Comparison of ENCODE assay signal across 8 mouse cellular contexts in genomic region chr8:109705320-109706075, GRCm38 (mm10). TPM values are rescaled to one million over a fixed set of nuclear protein-coding genes. Genes with fewer than 3 reads are reported as not detected.
DNase-seq lines count a peak whose midpoint lies in the region; ATAC-seq lines count a peak whose summit lies in the region.

TSS of gene Zfp821 (plus strand) at chr8:109705546.

- H3K27me3 ChIP-seq in heart, embryonic 14.5 days (ENCODE audit: control insufficient read depth, insufficient read depth, low read length): no peaks in the 10 kb centered on the region
- peaks cover 19% of the 10 kb centered on the region for H3K27me3 ChIP-seq in liver, embryonic 13.5 days
- no peaks in the 10 kb centered on the region for H3K27me3 ChIP-seq in stomach, embryonic 16.5 days (ENCODE audit: control insufficient read depth, insufficient read depth, low read length)

- H3K9me3 ChIP-seq in heart, embryonic 14.5 days (ENCODE audit: control insufficient read depth, low read length): no peaks in the 10 kb centered on the region
- H3K9me3 ChIP-seq in liver, embryonic 13.5 days (replicated peaks): no peaks in the 10 kb centered on the region
- H3K9me3 ChIP-seq in stomach, embryonic 16.5 days (replicated peaks; ENCODE audit: control insufficient read depth, low read length): no peaks in the 10 kb centered on the region

- H3K9ac ChIP-seq in heart, embryonic 14.5 days (ENCODE audit: low read length): peak within 1 kb of the TSS; percentile 100
- peak within 1 kb of the TSS; percentile 97 for H3K9ac ChIP-seq in liver, embryonic 13.5 days
- H3K9ac ChIP-seq in stomach, embryonic 16.5 days (ENCODE audit: low read length): peak within 1 kb of the TSS; percentile 100

- H3K27ac ChIP-seq in heart, embryonic 14.5 days (replicated peaks in 1 of 2; ENCODE audit: control insufficient read depth in 1 of 2, insufficient read depth in 1 of 2, low read depth in 2 of 2, low read length in 2 of 2): peak within 1 kb of the TSS; percentile 81 to 96
- peak within 1 kb of the TSS; percentile 91 for H3K27ac ChIP-seq in liver, embryonic 13.5 days
- peak within 1 kb of the TSS; percentile 97 for H3K27ac ChIP-seq in stomach, embryonic 16.5 days (ENCODE audit: low read length)

- WGBS in heart, embryonic 14.5 days: 0% methylated on average over 88 of the region's 100 CpGs
- WGBS in liver, embryonic 13.5 days (ENCODE audit: insufficient replicate concordance): under 1% methylated on average over 76 of the region's 100 CpGs
- WGBS in stomach, embryonic 16.5 days: under 1% methylated on average over 92 of the region's 100 CpGs

- peak within 1 kb of the TSS; percentile 93 for H3K4me2 ChIP-seq in heart, embryonic 14.5 days (ENCODE audit: low read length)
- peak within 1 kb of the TSS; percentile 82 for H3K4me2 ChIP-seq in liver, embryonic 13.5 days
- H3K4me2 ChIP-seq in stomach, embryonic 16.5 days (ENCODE audit: low read depth, low read length): peak within 1 kb of the TSS; percentile 95

- peak; percentile 88 for ATAC-seq in erythroid progenitor cell, adult 5-6 weeks (replicated peaks; ENCODE audit: low FRiP score, poor library complexity, severe bottlenecking)
- peak; percentile 93 for ATAC-seq in heart, embryonic 14.5 days (ENCODE audit: insufficient number of reproducible peaks, insufficient read depth, low FRiP score, low read depth)
- peak; percentile 90 for ATAC-seq in liver, embryonic 13.5 days (ENCODE audit: low read depth)
- ATAC-seq in stomach, embryonic 16.5 days (ENCODE audit: insufficient read depth, low FRiP score): peak; percentile 93

- peak; percentile 93 for DNase-seq in CD4-positive helper T cell, adult 2 months (ENCODE audit: low read depth, low spot score)
- peak; percentile 90 for DNase-seq in brain, embryonic 18.5 days (ENCODE audit: low read depth, low spot score)
- peak; percentile 97 for DNase-seq in kidney, postnatal 14 days
- peak; percentile 94 for DNase-seq in liver, embryonic 13.5 days
- peak; percentile 92 for DNase-seq in neural tube, embryonic 10.5 days (ENCODE audit: extremely low spot score, low spot score)

- H3K4me3 ChIP-seq in heart, embryonic 14.5 days (ENCODE audit: control insufficient read depth in 1 of 2, insufficient read depth in 1 of 2, low read depth in 1 of 2, low read length in 2 of 2): peak within 1 kb of the TSS; percentile 87 to 97
- H3K4me3 ChIP-seq in liver, embryonic 13.5 days (replicated peaks): peak within 1 kb of the TSS; percentile 95
- H3K4me3 ChIP-seq in stomach, embryonic 16.5 days (replicated peaks; ENCODE audit: low read length): peak within 1 kb of the TSS; percentile 95

- peaks cover 30% of the 10 kb centered on the region for H3K36me3 ChIP-seq in heart, embryonic 14.5 days (ENCODE audit: control insufficient read depth, insufficient read depth, low read length)
- H3K36me3 ChIP-seq in liver, embryonic 13.5 days: peaks cover 22% of the 10 kb centered on the region
- H3K36me3 ChIP-seq in stomach, embryonic 16.5 days (ENCODE audit: control insufficient read depth, insufficient read depth, low read length): peaks cover 6% of the 10 kb centered on the region; the same call in 1 of the 2 replicates

- peaks cover 11 to 22% of the 10 kb centered on the region in 2 experiments for H3K4me1 ChIP-seq in heart, embryonic 14.5 days (ENCODE audit: control insufficient read depth in 2 of 2, insufficient read depth in 2 of 2, low read length in 2 of 2)
- H3K4me1 ChIP-seq in liver, embryonic 13.5 days (replicated peaks): peaks cover 34% of the 10 kb centered on the region
- peaks cover 7% of the 10 kb centered on the region; the same call in 1 of the 2 replicates for H3K4me1 ChIP-seq in stomach, embryonic 16.5 days (ENCODE audit: control insufficient read depth, insufficient read depth, low read length)

RNA-seq across cellular contexts. Expression of gene Zfp821, which starts in this region (rescaled TPM):
- 14.3 and 14.8 TPM in 2 replicates for total RNA-seq in erythroid progenitor cell, adult 5-6 weeks (2015; ENCODE audit: low replicate concordance)
- total RNA-seq in erythroid progenitor cell, adult 5-6 weeks (2017; ENCODE audit: low replicate concordance): 38.2 and 43.3 TPM in 2 replicates
- 22.7 and 23.1 TPM in 2 replicates for polyA plus RNA-seq in heart, embryonic 14.5 days (2014; fragmentation: Nextera tagmentation; extraction: Ambion mirVana)
- polyA plus RNA-seq in liver, embryonic 13.5 days (2015; fragmentation: Nextera tagmentation; extraction: Ambion mirVana): 5.4 and 6.0 TPM in 2 replicates
- 16.6 and 17.2 TPM in 2 replicates for polyA plus RNA-seq in stomach, embryonic 16.5 days (2015; fragmentation: Nextera tagmentation; extraction: Ambion mirVana)

Comparison
In these comparisons a context has a peak if more than half of its experiments do, and no peak if none do; other contexts are left out.
1. Peak in every context shown above with its lines: DNase-seq, ATAC-seq, H3K4me3 ChIP-seq and H3K27ac ChIP-seq.